Mouse (Mus musculus) splenic B cell, adult 2 months (primary cell): ENCODE measurements around the gene Klhl3.

Experiments used
- DNase-seq: peaks from one replicate; pipeline ENCODE4 v3.0.0-alpha.2; 2011; ENCODE audit warnings: low read depth, low spot score
- H3K27me3 ChIP-seq: 2 replicates; pipeline ENCODE4 v1.6.1; 2012; ENCODE audit warnings: mild to moderate bottlenecking, low read length, moderate library complexity, mixed read lengths; ENCODE audit not compliant: control insufficient read depth, poor library complexity, insufficient read depth, severe bottlenecking
- H3K36me3 ChIP-seq: 2 replicates; pipeline ENCODE4 v1.6.1; 2012; ENCODE audit warnings: mild to moderate bottlenecking, low read length, moderate library complexity, mixed read lengths; ENCODE audit not compliant: control insufficient read depth, poor library complexity, insufficient read depth, severe bottlenecking

Klhl3 gene

GRCm38 (mm10) chr13:58128768-58129671 is 15.6 kb upstream of the Klhl3 start:
- Histone ChIP-seq H3K27me3 (no peaks in the 10 kb centered on the region), H3K36me3 (no peaks in the 10 kb centered on the region)
- DNase-seq: peak; percentile 96

DNA sequence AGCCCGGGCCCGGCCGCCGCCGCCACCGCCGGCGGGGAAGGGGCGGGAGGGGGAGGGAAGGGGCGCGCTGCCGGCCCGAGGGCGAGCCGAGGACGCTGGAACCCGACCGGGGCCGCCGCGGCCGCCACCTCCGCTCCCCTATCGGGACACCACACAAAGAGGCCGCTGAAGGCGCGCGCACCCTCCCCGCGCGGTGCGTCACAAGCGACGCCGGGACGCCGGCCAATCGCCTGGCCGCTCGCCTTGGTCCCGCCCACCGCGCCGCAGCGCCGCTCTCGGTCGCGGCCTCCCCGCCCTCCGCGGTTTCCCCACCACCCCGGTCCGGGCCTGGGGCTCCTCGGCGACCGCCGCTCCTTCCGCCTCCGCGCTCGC is 15.0 kb upstream of the Klhl3 start, which contains the start of gene Hnrnpa0:
Hnrnpa0 (minus strand) TSS at position 161 of the 372 bp plus-strand sequence.
- Histone ChIP-seq H3K36me3 (no peaks in the 10 kb centered on the region), H3K27me3 (no peaks in the 10 kb centered on the region)
- DNase-seq: peak; percentile 96

GRCm38 (mm10) chr13:58127766-58128361 is 14.5 kb upstream of the Klhl3 start:
- Histone ChIP-seq H3K36me3 (no peaks in the 10 kb centered on the region), H3K27me3 (no peaks in the 10 kb centered on the region)
- DNase-seq: peak; percentile 70

GRCm38 (mm10) chr13:58126862-58127765 is 13.7 kb upstream of the Klhl3 start:
- no peaks in the 10 kb centered on the region for H3K27me3 ChIP-seq
- peak; percentile 36 for DNase-seq

GRCm38 (mm10) chr13:58126126-58126525 is 12.7 kb upstream of the Klhl3 start:
- peak; percentile 83 for DNase-seq
- Histone ChIP-seq H3K27me3 (no peaks in the 10 kb centered on the region), H3K36me3 (no peaks in the 10 kb centered on the region)

More at GRCm38 (mm10) chr13:58126862-58127765, 13.7 kb upstream of the Klhl3 start:
- H3K36me3 ChIP-seq: no peaks in the 10 kb centered on the region

GRCm38 (mm10) chr13:58124989-58125388 is 11.6 kb upstream of the Klhl3 start:
- Histone ChIP-seq H3K36me3 (no peaks in the 10 kb centered on the region), H3K27me3 (no peaks in the 10 kb centered on the region)
- DNase-seq: no peak

DNA sequence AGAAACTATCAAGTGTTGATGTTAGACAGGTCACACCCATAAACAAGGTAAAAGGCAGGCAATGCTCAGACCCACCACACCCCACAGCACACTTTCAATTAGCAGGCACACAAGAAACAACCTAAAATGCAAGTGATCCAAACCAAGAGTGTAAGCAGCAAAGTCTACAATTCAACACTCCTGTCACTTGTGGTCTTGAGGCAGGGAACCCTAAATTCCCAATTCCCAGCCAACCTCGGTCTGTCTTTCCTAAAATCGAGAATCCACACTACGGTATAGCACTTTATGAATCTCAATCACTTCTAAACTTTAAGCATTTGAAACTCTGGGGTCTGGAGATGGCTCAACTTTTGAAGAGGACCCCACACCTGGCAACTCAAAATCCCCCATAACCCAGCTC is 10.9 kb upstream of the Klhl3 start:
- Histone ChIP-seq H3K36me3 (no peaks in the 10 kb centered on the region), H3K27me3 (no peaks in the 10 kb centered on the region)
- no peak for DNase-seq

DNA sequence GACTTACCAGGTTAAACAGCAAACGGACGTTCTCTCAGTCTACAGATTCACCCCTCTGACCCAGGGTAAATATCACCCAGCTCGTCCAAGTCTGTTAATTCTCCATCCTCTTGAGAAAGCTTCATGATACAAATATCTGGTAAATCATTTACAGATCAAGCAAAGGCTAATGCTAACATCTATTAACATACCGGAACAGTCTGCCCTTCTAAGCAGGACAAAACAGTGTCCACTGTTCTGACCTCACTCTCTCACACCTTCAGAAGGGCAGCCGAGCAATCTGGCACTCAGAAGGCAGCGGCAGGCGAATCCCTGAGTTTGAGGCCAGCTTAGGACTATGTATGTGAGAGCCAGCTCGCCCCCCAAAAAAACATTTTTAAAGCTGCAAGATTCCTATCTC is 10.0 kb upstream of the Klhl3 start:
- no peak for DNase-seq
- Histone ChIP-seq H3K27me3 (no peaks in the 10 kb centered on the region), H3K36me3 (no peaks in the 10 kb centered on the region)

DNA sequence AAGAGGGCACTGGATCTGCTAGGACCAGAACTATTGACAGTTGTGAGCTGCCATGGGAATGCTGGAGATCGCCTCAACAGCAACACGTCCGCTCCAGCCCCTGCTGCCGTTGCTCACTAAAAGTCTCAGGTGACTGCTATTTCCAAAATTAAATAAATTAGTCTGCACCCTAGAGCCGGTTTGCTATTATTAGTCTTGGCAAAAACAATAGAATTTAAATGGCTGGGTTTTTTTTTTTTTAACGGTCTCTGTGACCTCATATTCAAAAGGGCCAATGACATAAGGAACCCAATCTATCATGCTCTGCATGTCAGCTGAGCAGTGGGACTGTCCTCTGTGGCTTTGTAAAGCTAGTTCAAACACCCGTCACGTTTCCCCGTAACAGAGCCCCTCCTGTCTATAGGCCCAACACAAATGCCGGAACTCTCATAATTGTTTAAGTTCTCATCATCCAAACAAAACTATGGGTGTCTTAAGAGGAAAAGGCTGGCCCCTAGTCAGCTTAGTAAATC is 9.4 kb upstream of the Klhl3 start:
- no peaks in the 10 kb centered on the region for H3K36me3 ChIP-seq
- no peak for DNase-seq
- no peaks in the 10 kb centered on the region for H3K27me3 ChIP-seq

DNA sequence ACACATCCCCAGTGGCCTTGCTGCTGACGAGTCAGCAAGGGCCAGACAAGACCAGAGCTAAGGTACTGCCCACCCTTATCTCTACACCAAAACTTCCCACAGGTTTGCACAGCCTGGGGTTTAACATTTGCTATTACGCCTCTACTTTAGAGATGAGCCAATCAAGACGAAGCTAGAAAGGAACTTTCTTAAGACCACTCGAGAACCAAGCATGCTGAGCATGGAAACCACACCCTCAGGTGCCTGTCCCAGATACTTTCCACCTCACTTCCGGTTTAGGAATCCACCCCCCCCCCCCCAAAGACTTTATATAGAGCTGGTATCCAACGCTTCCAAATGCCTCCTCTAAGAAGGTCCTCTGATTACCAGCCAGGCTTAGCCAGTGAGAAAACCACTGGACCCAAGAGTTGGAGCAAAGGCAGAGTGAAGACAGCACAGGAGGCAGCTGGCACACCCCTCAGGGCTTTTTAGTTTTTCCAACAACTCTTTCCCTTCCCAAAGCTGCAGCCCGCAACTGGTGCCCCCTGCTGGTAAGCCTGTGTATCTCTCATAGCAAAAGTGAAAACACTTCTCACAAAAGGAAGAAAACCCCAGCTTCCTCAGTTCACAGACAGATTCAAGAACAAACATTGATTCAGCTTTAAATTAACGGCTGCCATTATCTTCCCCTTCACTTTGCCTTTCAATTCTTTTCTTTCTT is 4.1 kb upstream of the Klhl3 start:
- H3K27me3 ChIP-seq: no peaks in the 10 kb centered on the region
- DNase-seq: peak; percentile 47
- H3K36me3 ChIP-seq: no peaks in the 10 kb centered on the region

- no peaks in the 10 kb centered on the region for H3K36me3 ChIP-seq
- H3K27me3 ChIP-seq: no peaks in the 10 kb centered on the region
- no peak for DNase-seq
Observed at GRCm38 (mm10) chr13:58116801-58117200, 3.4 kb upstream of the Klhl3 start.

DNA sequence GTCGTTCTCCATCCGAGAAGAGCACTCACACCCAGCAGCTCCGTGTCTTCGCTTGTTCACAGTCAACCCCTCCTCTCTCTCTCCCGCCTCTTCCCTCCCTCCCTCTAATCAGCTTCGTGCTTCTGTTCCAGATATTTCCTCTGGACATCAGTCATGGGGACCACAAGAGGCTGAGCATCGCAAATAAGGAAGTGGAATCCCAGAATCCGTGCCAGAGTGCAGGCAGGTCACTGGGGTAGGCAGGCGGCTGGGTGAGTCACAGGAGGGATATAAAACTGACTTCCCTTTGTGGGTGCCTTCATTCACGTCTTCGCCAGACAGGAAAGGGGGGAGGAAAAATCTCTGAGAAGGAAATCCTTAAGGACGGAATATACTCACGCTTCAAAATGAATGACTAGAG is 1.8 kb upstream of the Klhl3 start:
- H3K36me3 ChIP-seq: no peaks in the 10 kb centered on the region
- H3K27me3 ChIP-seq: no peaks in the 10 kb centered on the region
- DNase-seq: no peak

DNA sequence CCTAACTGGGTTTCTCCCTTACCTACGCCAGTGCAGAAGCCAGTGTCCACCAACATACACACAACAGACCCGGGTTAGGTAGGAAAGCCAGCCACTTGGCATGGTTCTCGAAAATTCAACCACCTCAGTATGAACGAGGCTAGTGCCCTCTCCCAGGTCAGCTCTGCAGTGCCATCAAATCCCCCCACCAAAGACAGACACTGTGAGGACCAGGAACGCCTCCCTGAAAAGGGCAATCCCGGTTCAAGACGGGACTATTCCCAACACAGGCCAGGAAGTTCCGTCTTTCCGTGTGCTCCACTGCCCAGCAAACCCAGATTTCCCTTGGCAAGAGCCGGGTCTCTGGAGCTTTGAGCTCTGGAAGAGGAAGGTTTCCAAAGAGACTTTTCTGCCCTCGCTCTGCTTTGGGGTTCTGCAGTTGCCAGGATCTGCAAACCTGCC is 771 bp downstream of the Klhl3 start:
- no peak for DNase-seq
- Histone ChIP-seq H3K27me3 (no peaks in the 10 kb centered on the region), H3K36me3 (no peaks in the 10 kb centered on the region)

DNA sequence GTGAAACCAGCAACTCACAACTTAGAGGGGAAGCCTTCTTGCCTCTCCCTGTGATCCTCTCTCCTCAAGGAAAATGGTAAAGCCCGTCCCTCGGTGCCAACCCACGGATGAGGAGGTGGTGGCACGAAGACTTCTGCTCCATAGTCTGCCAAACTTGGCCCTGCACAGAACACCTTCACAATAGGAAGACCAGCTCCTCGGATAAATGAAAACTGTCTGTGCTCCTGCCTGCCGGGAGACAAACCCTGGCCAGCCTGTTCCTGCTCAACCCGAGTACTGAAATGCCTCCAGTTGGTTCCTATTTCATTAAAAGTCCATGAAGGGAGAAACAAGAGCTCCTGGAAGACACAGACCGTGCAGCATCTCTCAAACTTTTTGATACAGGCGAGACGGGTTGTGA is 1.2 kb downstream of the Klhl3 start:
- H3K27me3 ChIP-seq: no peaks in the 10 kb centered on the region
- no peaks in the 10 kb centered on the region for H3K36me3 ChIP-seq
- DNase-seq: no peak
